Mouse (Mus musculus) spleen, adult 2 months (tissue): ENCODE measurements at regions not wholly inside any gene's neighbourhood (a gene's known extent, or its start where the extent isn't known, plus 50 kb on each side); places are given as distances from the start of the nearest gene placed in this dataset.

Experiments used
- DNase-seq, 2 experiments: peaks; one replicate each; pipeline versions ENCODE4 v3.0.0 to v3.0.0-alpha.2; 2012 to 2021; ENCODE audit warnings: low spot score in 2 of 2, low read depth in 1 of 2
- H3K27ac ChIP-seq: fragments of 200-500 bp; 2 replicates; pipeline ENCODE4 v1.5.1; 2012; ENCODE audit warnings: low read length, inconsistent platforms; ENCODE audit not compliant: insufficient read depth
- H3K27me3 ChIP-seq: fragments of 200-500 bp; 2 replicates; pipeline ENCODE4 v1.6.1; 2012; ENCODE audit warnings: mild to moderate bottlenecking, moderate library complexity, low read length, inconsistent platforms; ENCODE audit not compliant: control insufficient read depth, insufficient read depth
- H3K36me3 ChIP-seq: fragments of 200-500 bp; 2 replicates; pipeline ENCODE4 v1.6.1; 2012; ENCODE audit warnings: mild to moderate bottlenecking, low read length, inconsistent platforms; ENCODE audit not compliant: control insufficient read depth, insufficient read depth
- H3K4me1 ChIP-seq: fragments of 200-500 bp; 2 replicates; pipeline ENCODE4 v1.6.1; 2011; ENCODE audit warnings: inconsistent platforms; ENCODE audit not compliant: control insufficient read depth, insufficient read depth, insufficient read length
- H3K4me3 ChIP-seq: fragments of 200-500 bp; 2 replicates; pipeline ENCODE4 v1.5.1; 2011; ENCODE audit warnings: mild to moderate bottlenecking, inconsistent platforms; ENCODE audit not compliant: insufficient read depth, insufficient read length; ENCODE audit errors: extremely low read depth
- CTCF ChIP-seq: fragments of 200-500 bp; IDR thresholded peaks from 2 replicates; pipeline ENCODE4 v1.5.1; 2011; ENCODE audit warnings: mild to moderate bottlenecking, inconsistent platforms; ENCODE audit not compliant: insufficient read depth, insufficient read length, insufficient replicate concordance; ENCODE audit errors: extremely low read depth
- POLR2A ChIP-seq: fragments of 200-500 bp; IDR thresholded peaks from 2 replicates; pipeline ENCODE4 v1.6.1; 2011; ENCODE audit warnings: low read depth, low read length, inconsistent platforms
- WGBS: fragments of 180-500 bp; shearing (Covaris S2); methylation state at CpG from one replicate; pipeline ENCODE4 v1.1.7; 2018; 5-methylcytosine and 5-hydroxymethylcytosine counted together

GRCm38 (mm10) chr2:115172111-115172510 is 409.4 kb upstream of the BC052040 start:
- no peak overlapping the region for H3K4me3 ChIP-seq
- no peaks in the 10 kb centered on the region for H3K36me3 ChIP-seq
- H3K27ac ChIP-seq, result no peak overlapping the region
- DNase-seq, result no peak
- 68% methylated on average over 5 of the region's 5 CpGs for WGBS
- H3K4me1 ChIP-seq, result no peaks in the 10 kb centered on the region
- no peaks in the 10 kb centered on the region for H3K27me3 ChIP-seq
- TF ChIP-seq CTCF (no peak), POLR2A (no peak)

GRCm38 (mm10) chr2:115177076-115177475 is 404.4 kb upstream of the BC052040 start:
- Histone ChIP-seq H3K36me3 (no peaks in the 10 kb centered on the region), H3K27ac (no peak overlapping the region), H3K4me3 (no peak overlapping the region), H3K27me3 (no peaks in the 10 kb centered on the region), H3K4me1 (no peaks in the 10 kb centered on the region)
- no peak for DNase-seq
- 90% methylated on average over 1 of the region's 1 CpGs for WGBS
- no peak for TF ChIP-seq CTCF
- no peak for TF ChIP-seq POLR2A

- Histone ChIP-seq H3K27ac (no peak overlapping the region), H3K4me3 (no peak overlapping the region), H3K36me3 (no peaks in the 10 kb centered on the region), H3K27me3 (no peaks in the 10 kb centered on the region), H3K4me1 (no peaks in the 10 kb centered on the region)
- no peak for TF ChIP-seq CTCF
- no peak for TF ChIP-seq POLR2A
- no peak for DNase-seq
- WGBS, result 78% methylated on average over 1 of the region's 1 CpGs
Observed at GRCm38 (mm10) chr2:115177896-115178295, 403.6 kb upstream of the BC052040 start.

GRCm38 (mm10) chr2:115211191-115211590 is 370.3 kb upstream of the BC052040 start:
- no peak overlapping the region for H3K27ac ChIP-seq
- DNase-seq, result no peak
- TF ChIP-seq CTCF (no peak), POLR2A (no peak)
- no peaks in the 10 kb centered on the region for H3K4me1 ChIP-seq
- no peaks in the 10 kb centered on the region for H3K27me3 ChIP-seq
- no peak overlapping the region for H3K4me3 ChIP-seq
- H3K36me3 ChIP-seq, result no peaks in the 10 kb centered on the region

GRCm38 (mm10) chr2:115213181-115213970 is 368.1 kb upstream of the BC052040 start:
- no peaks in the 10 kb centered on the region for H3K4me1 ChIP-seq
- no peak for DNase-seq
- TF ChIP-seq CTCF (no peak), POLR2A (no peak)
- H3K4me3 ChIP-seq, result no peak overlapping the region
- no peaks in the 10 kb centered on the region for H3K27me3 ChIP-seq
- H3K36me3 ChIP-seq, result no peaks in the 10 kb centered on the region
- no peak overlapping the region for H3K27ac ChIP-seq
- WGBS, result 67% methylated on average over 18 of the region's 18 CpGs

- DNase-seq, result no peak
- no peaks in the 10 kb centered on the region for H3K27me3 ChIP-seq
- H3K4me3 ChIP-seq, result no peak overlapping the region
- WGBS, result 74% methylated on average over 6 of the region's 6 CpGs
- no peak for TF ChIP-seq CTCF
- no peak for TF ChIP-seq POLR2A
- H3K36me3 ChIP-seq, result no peaks in the 10 kb centered on the region
- no peaks in the 10 kb centered on the region for H3K4me1 ChIP-seq
- H3K27ac ChIP-seq, result no peak overlapping the region
Observed at GRCm38 (mm10) chr2:115214292-115214691, 367.2 kb upstream of the BC052040 start.

GRCm38 (mm10) chr2:115230041-115230440 is 351.5 kb upstream of the BC052040 start:
- Histone ChIP-seq H3K4me1 (no peaks in the 10 kb centered on the region), H3K4me3 (no peak overlapping the region), H3K27ac (no peak overlapping the region), H3K27me3 (no peaks in the 10 kb centered on the region), H3K36me3 (no peaks in the 10 kb centered on the region)
- TF ChIP-seq CTCF (no peak), POLR2A (no peak)
- no peak for DNase-seq
- WGBS, result 87% methylated on average over 4 of the region's 4 CpGs
